Mouse (Mus musculus) kidney, adult 2 months (tissue): ENCODE results near the gene Ccl11. TPM values are rescaled to one million over a fixed set of nuclear protein-coding genes. Genes with fewer than 3 reads are reported as not detected.

Experiments used
- DNase-seq: peaks from one replicate; pipeline ENCODE4 v3.0.0; 2021
- H3K27ac ChIP-seq: fragments of 200-500 bp; 2 replicates; pipeline ENCODE4 v1.5.1; 2012; ENCODE audit warnings: low read depth, low read length, control low read depth, inconsistent platforms; ENCODE audit not compliant: insufficient read depth
- H3K27me3 ChIP-seq: fragments of 200-500 bp; replicated peaks from 2 replicates; pipeline ENCODE4 v1.6.1; 2012; ENCODE audit warnings: mild to moderate bottlenecking, moderate library complexity, low read length, inconsistent platforms; ENCODE audit not compliant: control insufficient read depth, insufficient read depth
- H3K36me3 ChIP-seq: fragments of 200-500 bp; 2 replicates; pipeline ENCODE4 v1.6.1; 2012; ENCODE audit warnings: mild to moderate bottlenecking, moderate library complexity, low read length, inconsistent platforms; ENCODE audit not compliant: control insufficient read depth, insufficient read depth
- H3K4me1 ChIP-seq: fragments of 200-500 bp; 2 replicates; pipeline ENCODE4 v1.6.1; 2011; ENCODE audit warnings: low read length; ENCODE audit not compliant: control insufficient read depth, insufficient read depth
- H3K4me3 ChIP-seq: fragments of 200-500 bp; 2 replicates; pipeline ENCODE4 v1.5.1; 2011; ENCODE audit warnings: mild to moderate bottlenecking, low read depth, low read length, control low read depth; ENCODE audit not compliant: insufficient read depth
- CTCF ChIP-seq: fragments of 200-500 bp; conservative IDR thresholded peaks from 2 replicates; pipeline ENCODE4 v1.5.1; 2011; ENCODE audit warnings: low read depth, mild to moderate bottlenecking, control low read depth, low read length, moderate library complexity, mixed read lengths; ENCODE audit not compliant: insufficient read depth, insufficient read length
- POLR2A ChIP-seq: fragments of 200-500 bp; IDR thresholded peaks from one replicate; pipeline ENCODE4 v1.6.1; 2011; ENCODE audit warnings: low read depth, low read length, control low read depth
- WGBS: fragments of 180-500 bp; shearing (Covaris S2); methylation state at CpG from one replicate; pipeline ENCODE4 v1.1.7; 2018; 5-methylcytosine and 5-hydroxymethylcytosine counted together
- polyA plus RNA-seq: library from polyadenylated mRNA; depleted of rRNA; stranded (reverse); fragments of >200 nt; gene quantifications from 2 replicates; pipeline ENCODE4 v1.2.3, GENCODE M21; 2012; rRNA removed

The Ccl11 gene
- polyA plus RNA-seq, 1 experiment: 2.3 TPM

GRCm38 (mm10) chr11:82101087-82101486 is 43.5 kb downstream of the Ccl11 start:
- TF ChIP-seq CTCF: no peak
- TF ChIP-seq POLR2A: no peak
- no peaks in the 10 kb centered on the region for H3K36me3 ChIP-seq

DNA sequence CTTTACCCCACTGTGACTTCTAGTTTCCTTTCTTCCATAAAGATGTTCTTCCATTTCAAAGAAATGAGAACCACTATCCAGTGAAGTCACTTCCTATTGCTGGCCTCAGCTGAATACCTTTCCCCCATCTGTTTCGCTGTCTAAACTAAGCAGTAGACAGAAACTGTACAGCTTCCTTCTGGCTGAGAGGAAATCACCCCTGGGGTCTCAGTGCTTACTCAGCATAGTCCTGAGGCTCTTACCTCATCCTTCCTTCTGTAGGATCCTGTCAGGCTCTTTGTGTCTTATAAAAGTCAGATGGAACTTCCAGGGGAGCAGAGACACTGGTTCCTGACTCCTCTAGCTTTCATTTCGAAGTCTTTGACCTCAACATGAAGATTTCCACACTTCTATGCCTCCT is 43.9 kb downstream of the Ccl11 start, which contains the start of gene Ccl12:
Gene Ccl12 (plus strand): TSS at position 317 of the 400 bp plus-strand sequence.
- H3K27ac ChIP-seq: no peak within 1 kb of the TSS
- no peak for DNase-seq
- H3K27me3 ChIP-seq: no peaks in the 10 kb centered on the region
- 54% methylated on average over 2 of the region's 2 CpGs for WGBS
- no peak within 1 kb of the TSS for H3K4me3 ChIP-seq
- no peaks in the 10 kb centered on the region for H3K4me1 ChIP-seq
- TF ChIP-seq CTCF (no peak), POLR2A (no peak)
- no peaks in the 10 kb centered on the region for H3K36me3 ChIP-seq

More at GRCm38 (mm10) chr11:82101087-82101486, 43.5 kb downstream of the Ccl11 start:
- Histone ChIP-seq H3K4me3 (no peak overlapping the region), H3K27me3 (no peaks in the 10 kb centered on the region), H3K4me1 (no peaks in the 10 kb centered on the region), H3K27ac (no peak overlapping the region)
- WGBS: 69% methylated on average over 4 of the region's 4 CpGs
- DNase-seq: no peak

DNA sequence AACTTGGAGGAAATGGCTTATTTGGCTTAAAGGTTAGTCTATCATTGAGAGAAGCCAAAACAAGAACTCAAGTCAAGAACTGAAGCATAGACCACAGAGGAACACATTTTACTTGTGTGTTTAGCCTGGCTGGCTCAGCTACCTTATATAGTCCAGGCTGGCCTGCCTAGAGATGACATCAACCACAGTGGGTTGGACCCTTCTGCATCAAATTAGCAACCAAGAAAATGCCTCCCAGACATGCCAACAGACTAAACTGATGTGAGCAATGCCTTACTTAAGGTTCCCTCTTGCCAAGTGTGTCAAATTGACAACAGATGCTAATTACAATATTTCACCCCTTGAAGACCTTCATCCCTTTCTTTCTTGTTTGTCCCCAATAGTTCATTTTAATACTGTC is 52.0 kb downstream of the Ccl11 start:
- Histone ChIP-seq H3K27me3 (no peaks in the 10 kb centered on the region), H3K27ac (no peak overlapping the region), H3K36me3 (no peaks in the 10 kb centered on the region), H3K4me3 (no peak overlapping the region), H3K4me1 (no peaks in the 10 kb centered on the region)
- no peak for DNase-seq
- TF ChIP-seq POLR2A: no peak
- no peak for TF ChIP-seq CTCF

DNA sequence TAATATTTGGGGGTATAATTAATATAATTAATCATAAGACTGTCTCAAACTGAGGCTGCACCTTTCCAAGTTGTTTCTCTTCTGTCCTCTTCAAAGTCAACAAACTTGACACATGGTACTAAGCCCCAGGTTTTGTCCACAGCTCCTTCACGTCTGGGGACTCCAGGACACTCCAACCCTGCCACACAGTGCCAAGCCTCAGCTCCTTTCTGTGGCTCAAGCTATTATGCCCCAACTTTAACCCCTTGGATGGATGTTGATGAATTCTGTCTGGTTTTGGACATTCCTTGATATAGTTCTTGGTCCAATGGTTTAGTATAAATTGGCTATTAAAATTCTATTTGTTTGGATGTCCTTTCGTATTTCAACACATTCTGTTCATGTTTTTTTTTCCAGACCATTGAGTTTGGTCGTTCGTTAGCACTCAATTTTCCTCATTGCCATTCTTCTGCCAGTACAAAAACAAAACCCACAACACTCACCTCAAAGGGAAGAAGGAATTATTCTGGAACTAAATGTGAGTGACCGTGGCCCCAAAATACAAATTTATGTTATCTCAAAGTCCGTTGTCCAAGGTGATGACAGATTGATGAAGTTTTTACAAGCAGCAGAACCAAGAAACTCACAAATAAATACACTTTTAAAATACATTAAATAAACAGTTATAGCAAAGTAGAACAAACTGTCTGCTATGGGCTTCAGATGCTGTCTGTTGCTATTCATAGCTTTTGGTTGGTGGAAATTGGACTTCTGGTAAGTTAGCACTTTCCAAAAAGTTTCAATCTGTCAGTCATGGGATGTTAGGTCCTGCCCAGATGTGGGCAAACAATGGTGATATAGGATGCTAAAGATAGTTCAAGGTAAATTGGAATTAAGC is 53.0 kb downstream of the Ccl11 start:
- TF ChIP-seq CTCF (no peak), POLR2A (no peak)

More for the DNA sequence above, 53.0 kb downstream of the Ccl11 start:
- 33% methylated on average over 6 of the region's 6 CpGs for WGBS
- H3K4me3 ChIP-seq: no peak overlapping the region
- H3K4me1 ChIP-seq: no peaks in the 10 kb centered on the region
- no peak for DNase-seq
- H3K27me3 ChIP-seq: no peaks in the 10 kb centered on the region
- H3K27ac ChIP-seq: no peak overlapping the region
- H3K36me3 ChIP-seq: no peaks in the 10 kb centered on the region

Other genes starting within 250 kb of the Ccl11 start
- not detected in 2 replicates for gene 5530401A14Rik, start 197.2 kb upstream of the Ccl11 start, polyA plus RNA-seq
- 0.75 and 1.1 TPM in 2 replicates for gene Asic2, start 89.4 kb upstream of the Ccl11 start, polyA plus RNA-seq
- gene Ccl2, start 22.3 kb upstream of the Ccl11 start, polyA plus RNA-seq: 3.4 and 4.2 TPM in 2 replicates
- gene Gm17268, start 19.3 kb upstream of the Ccl11 start, polyA plus RNA-seq: not detected in 2 replicates
- 0.16 and 0.27 TPM in 2 replicates for gene Ccl7, start 12.1 kb upstream of the Ccl11 start, polyA plus RNA-seq
- gene Ccl12, start 44.0 kb downstream of the Ccl11 start, polyA plus RNA-seq: 1.2 and 2.3 TPM in 2 replicates
- 1.7 and 6.7 TPM in 2 replicates for gene Ccl8, start 57.4 kb downstream of the Ccl11 start, polyA plus RNA-seq
- gene Ccl1, start 247.9 kb downstream of the Ccl11 start, polyA plus RNA-seq: not detected in 2 replicates